Mouse (Mus musculus) CH12.LX (cell line): ENCODE results near the gene Kcnj9.

Experiments used
- MEF2A ChIP-seq: IDR thresholded peaks from 2 replicates; pipeline ENCODE4 v1.6.1; 2014; ENCODE audit warnings: low read depth, mild to moderate bottlenecking, inconsistent platforms, low read length, improper control_type of control experiment, borderline replicate concordance
- POLR2A ChIP-seq: IDR thresholded peaks from 2 replicates; pipeline ENCODE4 v1.6.1; 2011; ENCODE audit warnings: low read depth, mild to moderate bottlenecking, improper control_type of control experiment, low read length
- TCF12 ChIP-seq: IDR thresholded peaks from 2 replicates; pipeline ENCODE4 v1.6.1; 2014; ENCODE audit warnings: low read depth, mild to moderate bottlenecking, inconsistent platforms, low read length, improper control_type of control experiment
- USF2 ChIP-seq: conservative IDR thresholded peaks from 2 replicates; pipeline ENCODE4 v1.6.1; 2011; ENCODE audit warnings: low read depth, low read length, improper control_type of control experiment
- ZNF384 ChIP-seq: IDR thresholded peaks from 2 replicates; pipeline ENCODE4 v1.6.1; 2012; ENCODE audit warnings: low read depth, low read length, improper control_type of control experiment, inconsistent platforms

GRCm38 (mm10) chr1:172274547-172274946, 54.6 kb downstream of the Kcnj9 start:
- TF ChIP-seq USF2 (no peak), ZNF384 (no peak), POLR2A (no peak), MEF2A (no peak), TCF12 (no peak)
